In genomic region chr2:29216286-29217012, GRCm38 (mm10) we compare ENCODE assay signal across 10 mouse cellular contexts. TPM values are rescaled to one million over a fixed set of nuclear protein-coding genes. Genes with fewer than 3 reads are reported as not detected.
DNase-seq lines count a peak whose midpoint lies in the region; ATAC-seq and TF ChIP-seq lines count a peak whose summit lies in the region.
"Had no signal": no experiment of that assay in that cellular context is flagged by ENCODE, and none has a peak within 500 bp of the region (broad histone marks: within the 10 kb centered on the region; RNA-seq: fewer than 3 reads in every experiment).

No protein-coding gene starts in this region.

- TF ChIP-seq EP300 in heart, postnatal 0 days (IDR thresholded peaks at IDR 0.05; ENCODE audit: low read depth): no peak

- WGBS in heart, embryonic 12.5 days: 43% methylated on average over 8 of the region's 8 CpGs
- WGBS in heart, postnatal 0 days: 44% methylated on average over 8 of the region's 8 CpGs

- H3K27me3 ChIP-seq in heart, embryonic 12.5 days (replicated peaks): no peaks in the 10 kb centered on the region
- H3K27me3 ChIP-seq in heart, postnatal 0 days (ENCODE audit: control insufficient read depth, insufficient read depth, low read length): no peaks in the 10 kb centered on the region

- ATAC-seq in heart, embryonic 12.5 days (ENCODE audit: insufficient number of reproducible peaks, low FRiP score): no peak
- 0 out of 2 replicates have a peak, but pooled peaks have one; percentile 31 for ATAC-seq in heart, postnatal 0 days (ENCODE audit: insufficient read depth, low read depth)
- no peak for ATAC-seq in monocyte, adult 5-6 weeks (replicated peaks; ENCODE audit: insufficient number of reproducible peaks, low FRiP score, low TSS enrichment, poor library complexity, severe bottlenecking)

- H3K9ac ChIP-seq in heart, embryonic 12.5 days: no peak overlapping the region
- H3K9ac ChIP-seq in heart, postnatal 0 days (replicated peaks; ENCODE audit: low read depth, low read length): no peak overlapping the region
- H3K9ac ChIP-seq: heart, embryonic 13.5 days had no signal

- no peaks in the 10 kb centered on the region for H3K4me1 ChIP-seq in heart, embryonic 12.5 days (replicated peaks)
- H3K4me1 ChIP-seq in heart, postnatal 0 days (ENCODE audit: control insufficient read depth, insufficient read depth): no peaks in the 10 kb centered on the region
- H3K4me1 ChIP-seq: heart, embryonic 13.5 days had no signal

- peak; percentile 60 for TF ChIP-seq CTCF in heart, postnatal 0 days (IDR thresholded peaks at IDR 0.05; ENCODE audit: low read depth)

- peak; percentile 97 for DNase-seq in heart, adult 11 months
- peak; percentile 49 for DNase-seq in right cerebral cortex, postnatal 14 days
- DNase-seq in right cerebral cortex, postnatal 4 days: no peak
- DNase-seq in cerebellum, postnatal 25 days: peak; percentile 88 to 93
- DNase-seq in heart, postnatal 0 days (ENCODE audit: low spot score): no peak
- DNase-seq in retina, adult 2 months (ENCODE audit: low read depth, low spot score): peak; percentile 34

- H3K4me2 ChIP-seq in heart, embryonic 12.5 days: no peak overlapping the region
- H3K4me2 ChIP-seq in heart, postnatal 0 days (ENCODE audit: low read depth, low read length): no peak overlapping the region
- H3K4me2 ChIP-seq: heart, embryonic 13.5 days had no signal

- H3K9me3 ChIP-seq in heart, embryonic 12.5 days (replicated peaks): no peaks in the 10 kb centered on the region
- H3K9me3 ChIP-seq in heart, postnatal 0 days (replicated peaks; ENCODE audit: control insufficient read depth, low read length): no peaks in the 10 kb centered on the region
- H3K9me3 ChIP-seq: heart, embryonic 13.5 days had no signal

- no peak overlapping the region for H3K4me3 ChIP-seq in heart, embryonic 12.5 days
- H3K4me3 ChIP-seq in heart, postnatal 0 days (ENCODE audit: low read depth, low read length): no peak overlapping the region
- H3K4me3 ChIP-seq: heart, embryonic 13.5 days had no signal

- H3K36me3 ChIP-seq in heart, embryonic 12.5 days: no peaks in the 10 kb centered on the region
- no peaks in the 10 kb centered on the region for H3K36me3 ChIP-seq in heart, postnatal 0 days (replicated peaks; ENCODE audit: control insufficient read depth, insufficient read depth, low read length)
- H3K36me3 ChIP-seq: heart, embryonic 13.5 days had no signal

- H3K27ac ChIP-seq in heart, embryonic 12.5 days (ENCODE audit: poor library complexity, severe bottlenecking): no peak overlapping the region
- no peak overlapping the region for H3K27ac ChIP-seq in heart, postnatal 0 days (ENCODE audit: low read depth)
- H3K27ac ChIP-seq: heart, embryonic 13.5 days; macrophage had no signal

RNA-seq across cellular contexts. Expression of gene Ntng2, which starts 36.4 kb away (rescaled TPM):
- 0.26 and 0.33 TPM in 2 replicates for polyA plus RNA-seq in heart, embryonic 12.5 days (2016; fragmentation: Nextera tagmentation; extraction: Ambion mirVana)
- total RNA-seq in heart, postnatal 0 days (2014; rRNA removed; ENCODE audit: low replicate concordance): 0.73 TPM in 1 of 2 replicates, not detected in the other
- 0.12 and 0.29 TPM in 2 replicates for polyA plus RNA-seq in heart, postnatal 0 days (2015; fragmentation: Nextera tagmentation; extraction: Ambion mirVana)
- 7.1 to 27.7 TPM (median 7.5 TPM) in 3 replicates for total RNA-seq in monocyte, adult 5-6 weeks (2017)

Comparison
In these comparisons a context has a peak if more than half of its experiments do, and no peak if none do; other contexts are left out.
1. DNase-seq: peak in heart, adult 11 months (single experiment), right cerebral cortex, postnatal 14 days (single experiment), cerebellum, postnatal 25 days (2 of 2) and retina, adult 2 months (single experiment); none in right cerebral cortex, postnatal 4 days (single experiment) and heart, postnatal 0 days (single experiment).